Mouse (Mus musculus) thymus, adult 2 months (tissue): ENCODE measurements around the gene Lmna.

Experiments
- CTCF ChIP-seq: fragments of 200-500 bp; IDR thresholded peaks from 2 replicates; pipeline ENCODE4 v1.5.1; 2012; ENCODE audit warnings: mild to moderate bottlenecking, control low read depth, low read length, moderate library complexity, borderline replicate concordance; ENCODE audit not compliant: control insufficient read depth, poor library complexity, insufficient read depth; ENCODE audit errors: extremely low read depth
- POLR2A ChIP-seq: fragments of 200-500 bp; IDR thresholded peaks from 2 replicates; pipeline ENCODE4 v1.6.1; 2012; ENCODE audit warnings: mild to moderate bottlenecking, low read length, control low read depth, moderate library complexity; ENCODE audit not compliant: control insufficient read depth, poor library complexity, insufficient read depth; ENCODE audit errors: extremely low read depth

GRCm38 (mm10) chr3:88450379-88451131, 59.2 kb downstream of the Lmna start:
- TF ChIP-seq POLR2A = no peak
- no peak for TF ChIP-seq CTCF
